Mouse (Mus musculus) neural tube, postnatal 0 days (tissue): ENCODE results near the gene 7530416G11Rik. TPM values are rescaled to one million over a fixed set of nuclear protein-coding genes. Genes with fewer than 3 reads are reported as not detected.

Experiments
- polyA plus RNA-seq: library from polyadenylated mRNA; unstranded; fragments of >200 nt; fragmentation: Nextera tagmentation; extraction: Ambion mirVana; gene quantifications from 2 replicates; pipeline ENCODE4 v1.2.1, GENCODE M21; 2015

Gene 7530416G11Rik
- polyA plus RNA-seq, result not detected in 2 replicates

GRCm38 (mm10) chr15:85503127-85503526, at the start of gene 7530416G11Rik:
Gene 7530416G11Rik, minus strand, starts transcription at chr15:85503227.

Other genes with a start within 250 kb of the 7530416G11Rik start
- 469 and 485 TPM in 2 replicates for gene Atxn10, start 167.0 kb downstream of the 7530416G11Rik start, polyA plus RNA-seq
- gene Wnt7b, start 79.2 kb upstream of the 7530416G11Rik start, polyA plus RNA-seq, result 21.6 and 22.2 TPM in 2 replicates
- 3.1 TPM in 2 replicates for gene Ppara, start 231.8 kb upstream of the 7530416G11Rik start, polyA plus RNA-seq